Mouse (Mus musculus) embryonic facial prominence, embryonic 15.5 days (tissue): ENCODE data around the gene Elobl. TPM values are rescaled to one million over a fixed set of nuclear protein-coding genes. Genes with fewer than 3 reads are reported as not detected.

ENCODE experiments used
- ATAC-seq: fragments of 200-750 bp; cut with Nextera tagmentation; 2 replicates; pipeline ENCODE4 v1.8.0; 2017; ENCODE audit warnings: low read depth, moderate TSS enrichment; ENCODE audit not compliant: insufficient number of reproducible peaks, low FRiP score, low TSS enrichment
- H3K27ac ChIP-seq: fragments of 300-500 bp; sonication (generic); replicated peaks from 2 replicates; pipeline ENCODE4 v1.5.1; 2015; ENCODE audit warnings: mild to moderate bottlenecking, inconsistent platforms
- H3K27me3 ChIP-seq: fragments of 300-500 bp; sonication (generic); 2 replicates; pipeline ENCODE4 v1.6.1; 2015; ENCODE audit warnings: inconsistent platforms
- H3K36me3 ChIP-seq: fragments of 300-500 bp; sonication (generic); 2 replicates; pipeline ENCODE4 v1.6.1; 2015; ENCODE audit warnings: mild to moderate bottlenecking, inconsistent platforms
- H3K4me1 ChIP-seq: fragments of 300-500 bp; sonication (generic); 2 replicates; pipeline ENCODE4 v1.6.1; 2015; ENCODE audit warnings: inconsistent platforms
- H3K4me2 ChIP-seq: fragments of 300-500 bp; sonication (generic); replicated peaks from 2 replicates; pipeline ENCODE4 v1.6.1; 2015; ENCODE audit warnings: mild to moderate bottlenecking, inconsistent platforms
- H3K4me3 ChIP-seq: fragments of 300-500 bp; sonication (generic); replicated peaks from 2 replicates; pipeline ENCODE4 v1.5.1; 2015; ENCODE audit warnings: mild to moderate bottlenecking, inconsistent platforms
- H3K9ac ChIP-seq: fragments of 300-500 bp; sonication (generic); 2 replicates; pipeline ENCODE4 v1.6.1; 2015; ENCODE audit warnings: inconsistent platforms
- H3K9me3 ChIP-seq: fragments of 300-500 bp; sonication (generic); replicated peaks from 2 replicates; pipeline ENCODE4 v1.6.1; 2016; ENCODE audit warnings: inconsistent platforms
- WGBS: fragments of 180-500 bp; shearing (Covaris S2); methylation state at CpG from one replicate; pipeline ENCODE4 v1.1.7; 2015; 5-methylcytosine and 5-hydroxymethylcytosine counted together
- polyA plus RNA-seq: library from polyadenylated mRNA; unstranded; fragments of >200 nt; fragmentation: Nextera tagmentation; extraction: Ambion mirVana; gene quantifications from 2 replicates; pipeline ENCODE4 v1.2.1, GENCODE M21; 2015

The Elobl gene
- polyA plus RNA-seq, 1 experiment from 2014 or later = not detected

GRCm38 (mm10) chr11:88988956-88989355, 22.2 kb upstream of the Elobl start:
- Histone ChIP-seq H3K4me1 (no peaks in the 10 kb centered on the region), H3K9ac (no peak overlapping the region), H3K36me3 (peaks cover 29% of the 10 kb centered on the region), H3K27me3 (no peaks in the 10 kb centered on the region), H3K4me3 (no peak overlapping the region), H3K4me2 (no peak overlapping the region), H3K9me3 (no peaks in the 10 kb centered on the region), H3K27ac (no peak overlapping the region)
- 78% methylated on average over 5 of the region's 5 CpGs for WGBS
- no peak for ATAC-seq

DNA sequence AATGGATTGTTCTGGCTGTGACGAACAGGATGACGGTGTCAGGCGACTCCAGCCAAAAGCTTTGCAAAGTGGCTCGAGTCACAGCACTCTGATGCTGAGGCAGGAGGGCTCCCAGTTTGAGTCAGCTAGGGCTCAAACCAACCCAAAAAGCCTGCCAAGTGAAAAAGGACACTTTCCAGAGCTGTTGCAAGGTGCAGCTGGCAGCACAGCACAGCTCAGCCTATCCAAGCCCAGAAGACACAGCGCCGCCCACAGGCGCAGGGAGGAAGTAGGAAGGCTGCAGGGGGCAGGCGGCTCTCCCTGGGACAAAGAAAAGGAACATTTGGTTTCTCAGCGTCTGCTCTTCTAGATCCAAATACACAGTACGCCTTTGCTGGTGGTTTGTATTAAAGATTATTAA, 19.9 kb upstream of the Elobl start:
- H3K9me3 ChIP-seq = no peaks in the 10 kb centered on the region
- no peaks in the 10 kb centered on the region for H3K27me3 ChIP-seq
- 84% methylated on average over 10 of the region's 10 CpGs for WGBS
- no peak overlapping the region for H3K27ac ChIP-seq
- H3K36me3 ChIP-seq = peaks cover 38% of the 10 kb centered on the region
- H3K9ac ChIP-seq = no peak overlapping the region
- no peak overlapping the region for H3K4me3 ChIP-seq
- H3K4me1 ChIP-seq = no peaks in the 10 kb centered on the region
- no peak for ATAC-seq
- H3K4me2 ChIP-seq = no peak overlapping the region

DNA sequence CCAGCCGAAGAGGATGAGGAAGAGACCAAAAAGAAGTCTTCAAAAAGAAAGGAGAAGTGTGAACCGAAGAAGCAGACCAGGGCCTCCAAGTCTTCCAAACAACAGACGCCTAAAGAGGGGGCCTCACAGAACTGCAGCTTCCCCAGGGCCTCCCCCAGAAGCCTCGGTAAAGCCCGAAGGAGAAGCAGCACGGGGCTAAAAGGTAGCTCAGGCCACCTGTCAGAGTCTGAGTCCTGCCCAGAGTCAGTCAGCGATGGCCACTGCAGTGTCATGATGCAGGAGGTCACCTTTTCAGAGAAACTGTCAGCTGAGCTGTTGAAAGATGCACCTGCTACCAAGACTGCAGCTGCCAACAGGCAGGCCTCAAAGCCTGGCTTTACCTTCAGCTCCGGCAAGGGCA, 14.6 kb upstream of the Elobl start:
- H3K4me3 ChIP-seq = no peak overlapping the region
- no peak overlapping the region for H3K4me2 ChIP-seq
- H3K36me3 ChIP-seq = peaks cover 20% of the 10 kb centered on the region; the same call in 1 of the 2 replicates
- WGBS = 87% methylated on average over 8 of the region's 8 CpGs
- H3K27ac ChIP-seq = no peak overlapping the region
- no peak overlapping the region for H3K9ac ChIP-seq
- no peaks in the 10 kb centered on the region for H3K9me3 ChIP-seq
- H3K27me3 ChIP-seq = no peaks in the 10 kb centered on the region
- H3K4me1 ChIP-seq = no peaks in the 10 kb centered on the region
- no peak for ATAC-seq

DNA sequence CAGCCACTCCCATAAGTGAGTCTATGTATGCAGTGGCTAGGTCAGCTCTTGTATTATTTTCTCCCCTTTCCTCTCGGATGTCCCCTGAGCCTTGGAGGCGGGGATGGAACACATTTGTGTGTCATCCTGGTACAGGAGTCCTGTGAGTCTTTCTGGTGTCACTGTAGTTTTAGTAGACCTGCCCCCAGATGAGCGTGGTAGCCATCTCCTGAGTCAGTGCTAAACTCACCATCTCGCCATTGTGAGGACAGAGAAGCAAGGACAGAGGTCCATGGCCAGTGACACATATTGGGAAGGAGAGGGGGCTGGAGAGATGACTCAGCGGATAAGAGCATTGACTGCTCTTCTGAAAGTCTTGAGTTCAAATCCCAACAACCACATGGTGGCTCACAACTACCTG, 10.5 kb upstream of the Elobl start:
- Histone ChIP-seq H3K27me3 (no peaks in the 10 kb centered on the region), H3K36me3 (peaks cover 3% of the 10 kb centered on the region; the same call in 1 of the 2 replicates), H3K4me3 (no peak overlapping the region), H3K9ac (no peak overlapping the region), H3K4me1 (peaks cover 9% of the 10 kb centered on the region), H3K4me2 (no peak overlapping the region), H3K27ac (no peak overlapping the region), H3K9me3 (no peaks in the 10 kb centered on the region)
- no peak for ATAC-seq
- WGBS = 93% methylated on average over 5 of the region's 5 CpGs

GRCm38 (mm10) chr11:88976320-88976719, 9.6 kb upstream of the Elobl start:
- ATAC-seq = no peak
- Histone ChIP-seq H3K4me2 (no peak overlapping the region), H3K27me3 (no peaks in the 10 kb centered on the region), H3K9me3 (no peaks in the 10 kb centered on the region), H3K4me3 (no peak overlapping the region), H3K9ac (no peak overlapping the region), H3K4me1 (peaks cover 9% of the 10 kb centered on the region), H3K36me3 (peaks cover 1% of the 10 kb centered on the region; the same call in 1 of the 2 replicates), H3K27ac (no peak overlapping the region)
- WGBS = 95% methylated on average over 2 of the region's 2 CpGs

DNA sequence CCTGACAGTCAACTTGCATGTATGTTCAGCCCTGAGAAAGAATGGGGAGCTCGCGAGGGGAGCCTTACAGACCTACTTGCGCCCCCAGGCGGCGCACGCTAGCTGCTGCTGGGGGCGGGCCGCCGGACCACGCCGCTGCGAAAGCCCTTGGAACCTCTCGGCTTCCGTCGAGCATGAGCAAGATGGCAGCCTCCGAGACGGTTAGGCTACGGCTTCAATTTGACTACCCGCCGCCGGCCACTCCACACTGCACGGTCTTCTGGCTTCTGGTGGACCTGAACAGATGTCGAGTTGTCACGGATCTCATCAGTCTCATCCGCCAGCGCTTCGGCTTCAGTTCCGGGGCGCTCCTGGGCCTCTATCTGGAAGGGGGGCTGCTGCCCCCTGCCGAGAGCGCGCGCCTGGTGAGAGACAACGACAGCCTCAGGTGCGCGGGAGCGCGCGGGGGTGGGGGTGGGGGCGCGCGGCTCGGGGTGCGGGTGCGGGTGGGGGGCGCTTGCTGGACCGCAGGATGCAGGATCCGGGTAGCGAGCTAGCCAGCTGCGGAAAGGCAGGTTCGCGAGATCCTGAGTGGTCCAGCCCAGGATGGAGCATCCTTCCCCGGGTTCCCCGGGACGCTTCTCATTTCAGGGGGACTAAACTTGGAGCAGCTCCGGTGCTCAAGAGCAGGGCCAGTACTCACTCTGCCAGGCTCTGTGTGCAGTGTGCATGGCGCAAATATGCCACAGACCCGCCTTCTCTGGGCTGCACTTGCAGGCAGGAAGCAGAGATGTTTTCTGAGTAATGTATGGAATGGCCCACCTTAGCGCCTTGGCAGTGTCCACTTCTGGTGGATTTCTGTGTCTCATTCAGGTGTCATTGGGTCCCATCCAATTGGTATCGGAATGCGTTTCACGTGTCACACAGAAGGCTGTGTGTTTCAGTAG, 7.3 kb upstream of the Elobl start:
- no peaks in the 10 kb centered on the region for H3K36me3 ChIP-seq
- peak overlapping the region; percentile 75 for H3K4me2 ChIP-seq
- peak overlapping the region; percentile 55 for H3K9ac ChIP-seq
- peak; percentile 81 for ATAC-seq
- H3K4me3 ChIP-seq = peak overlapping the region; percentile 69
- H3K4me1 ChIP-seq = peaks cover 9% of the 10 kb centered on the region
- H3K27me3 ChIP-seq = no peaks in the 10 kb centered on the region
- H3K9me3 ChIP-seq = no peaks in the 10 kb centered on the region
- peak overlapping the region; percentile 86 for H3K27ac ChIP-seq
- WGBS = under 1% methylated on average over 62 of the region's 62 CpGs

DNA sequence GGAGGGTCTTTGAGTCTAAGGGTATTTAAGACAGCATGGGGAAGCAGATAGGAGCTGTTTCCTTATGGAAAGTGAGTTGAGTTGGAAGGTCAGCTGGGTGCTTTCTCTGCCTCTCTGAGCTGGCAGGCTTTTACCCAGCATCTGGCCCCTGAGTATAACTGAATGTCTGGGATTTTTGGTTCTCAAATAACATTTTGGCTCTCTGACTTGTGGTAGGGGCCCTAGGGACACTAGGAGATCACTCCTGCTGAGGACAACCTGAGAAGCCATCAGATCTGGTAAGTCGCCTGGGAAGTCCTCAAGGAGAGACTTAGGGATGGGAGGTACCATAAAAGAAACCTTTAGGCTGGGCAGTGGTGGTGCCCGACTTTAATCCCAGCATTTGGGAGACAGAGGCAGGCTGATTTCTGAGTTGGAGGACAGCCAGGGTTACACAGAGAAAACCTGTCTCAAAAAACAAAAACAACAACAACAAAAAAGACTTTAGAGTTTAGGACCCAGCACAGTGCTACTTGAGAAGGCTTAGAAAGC, 3.5 kb upstream of the Elobl start, which contains the start of gene Coil:
Gene Coil (plus strand): TSS at position 51 of the 531 bp plus-strand sequence.
- WGBS = 27% methylated on average over 2 of the region's 2 CpGs

GRCm38 (mm10) chr11:88958851-88959250, 7.9 kb downstream of the Elobl start:
- no peaks in the 10 kb centered on the region for H3K9me3 ChIP-seq
- no peak overlapping the region for H3K4me3 ChIP-seq
- no peak overlapping the region for H3K9ac ChIP-seq
- H3K27ac ChIP-seq = no peak overlapping the region
- H3K27me3 ChIP-seq = no peaks in the 10 kb centered on the region
- no peak for ATAC-seq
- H3K4me1 ChIP-seq = peaks cover 11% of the 10 kb centered on the region; the same call in 1 of the 2 replicates
- no peaks in the 10 kb centered on the region for H3K36me3 ChIP-seq
- WGBS = 73% methylated on average over 3 of the region's 3 CpGs
- H3K4me2 ChIP-seq = no peak overlapping the region

More for the DNA sequence above, 3.5 kb upstream of the Elobl start, which contains the start of gene Coil:
- no peaks in the 10 kb centered on the region for H3K36me3 ChIP-seq
- H3K4me1 ChIP-seq = peaks cover 9% of the 10 kb centered on the region
- no peaks in the 10 kb centered on the region for H3K27me3 ChIP-seq
- H3K9me3 ChIP-seq = no peaks in the 10 kb centered on the region
- no peak within 1 kb of the TSS for H3K4me2 ChIP-seq
- no peak within 1 kb of the TSS for H3K27ac ChIP-seq
- ATAC-seq = no peak
- no peak within 1 kb of the TSS for H3K4me3 ChIP-seq
- no peak within 1 kb of the TSS for H3K9ac ChIP-seq

DNA sequence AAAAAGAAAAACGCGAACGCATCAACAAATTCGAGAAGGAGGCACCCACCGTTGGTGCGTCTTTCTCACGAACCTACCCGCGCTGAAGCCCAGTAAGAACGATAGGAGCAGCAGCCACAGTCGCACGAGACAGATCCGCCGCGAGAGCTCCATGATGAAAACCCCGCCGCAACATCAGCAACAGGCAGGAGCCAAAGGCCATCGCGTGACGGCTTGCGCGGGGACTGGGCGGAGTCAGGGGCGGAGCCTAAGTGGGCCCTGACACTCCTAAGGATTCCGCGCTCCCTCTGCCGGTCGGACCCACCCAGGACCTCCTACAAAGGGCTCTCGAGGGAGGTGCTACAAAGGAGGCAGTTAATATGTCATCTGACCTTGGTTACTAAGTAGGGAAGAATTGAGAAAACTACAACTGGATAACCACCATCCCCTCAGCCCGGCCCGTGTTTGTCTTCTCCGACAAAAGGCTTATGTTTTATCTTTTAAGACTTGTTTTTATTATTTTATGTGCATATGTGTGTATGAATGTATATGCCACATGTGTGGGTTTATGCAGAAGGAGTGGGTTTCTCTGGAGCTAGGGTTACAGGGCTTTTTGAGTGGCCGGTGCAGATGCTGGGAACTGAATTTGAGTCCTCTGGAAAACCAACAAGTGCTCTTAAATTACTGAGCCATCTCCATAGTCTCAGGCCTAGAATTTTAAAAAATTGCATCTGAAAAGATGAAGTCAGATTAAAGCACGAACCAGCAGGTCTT, 11.3 kb downstream of the Elobl start, which contains the start of gene Scpep1:
Gene Scpep1 (minus strand): TSS at position 249 of the 753 bp plus-strand sequence.
- 4% methylated on average over 34 of the region's 34 CpGs for WGBS

DNA sequence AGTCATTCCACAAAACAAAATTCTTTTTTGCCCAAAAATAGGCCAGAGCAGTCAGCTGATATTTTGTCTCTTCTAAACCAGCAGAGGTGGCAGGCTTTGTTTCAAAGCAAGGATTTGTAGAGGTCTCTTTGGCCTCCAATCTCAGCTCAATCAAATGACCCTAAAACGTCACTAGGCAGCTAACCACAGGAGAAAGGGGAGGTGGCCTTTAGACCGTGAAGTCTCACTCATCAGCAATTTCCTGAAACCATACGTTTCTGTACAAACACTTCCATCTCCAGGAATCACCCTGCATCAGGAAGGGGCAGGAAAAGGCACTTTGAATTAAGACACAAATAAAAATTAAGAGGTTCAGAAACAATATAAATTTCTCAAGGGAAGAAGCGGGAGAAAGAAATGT, 11.9 kb downstream of the Elobl start:
- peak overlapping the region; percentile 53 for H3K4me2 ChIP-seq
- H3K9ac ChIP-seq = peak overlapping the region; percentile 9; the same call in 1 of the 2 replicates
- H3K4me1 ChIP-seq = peaks cover 11% of the 10 kb centered on the region; the same call in 1 of the 2 replicates
- H3K27ac ChIP-seq = peak overlapping the region; percentile 58; the same call in 1 of the 2 replicates
- H3K9me3 ChIP-seq = no peaks in the 10 kb centered on the region
- no peaks in the 10 kb centered on the region for H3K27me3 ChIP-seq
- 0 out of 2 replicates have a peak, but pooled peaks cover 4% of the 10 kb centered on the region for H3K36me3 ChIP-seq
- peak; percentile 52; the same call in 1 of the 2 replicates for ATAC-seq
- WGBS = under 1% methylated on average over 4 of the region's 4 CpGs
- peak overlapping the region; percentile 59 for H3K4me3 ChIP-seq

More for the DNA sequence above, 11.3 kb downstream of the Elobl start, which contains the start of gene Scpep1:
- H3K4me2 ChIP-seq = peak within 1 kb of the TSS; percentile 53
- H3K4me3 ChIP-seq = peak within 1 kb of the TSS; percentile 59
- peaks cover 11% of the 10 kb centered on the region; the same call in 1 of the 2 replicates for H3K4me1 ChIP-seq
- no peaks in the 10 kb centered on the region for H3K27me3 ChIP-seq
- H3K9me3 ChIP-seq = no peaks in the 10 kb centered on the region
- peak within 1 kb of the TSS; percentile 9; the same call in 1 of the 2 replicates for H3K9ac ChIP-seq
- peak; percentile 96 for ATAC-seq
- peak within 1 kb of the TSS; percentile 58 for H3K27ac ChIP-seq
- 0 out of 2 replicates have a peak, but pooled peaks cover 4% of the 10 kb centered on the region for H3K36me3 ChIP-seq
